Mouse (Mus musculus) heart, embryonic 14.5 days (tissue): ENCODE data around the gene Rhou. TPM values are rescaled to one million over a fixed set of nuclear protein-coding genes. Genes with fewer than 3 reads are reported as not detected.

Experiments used
- ATAC-seq: fragments of 200-750 bp; cut with Nextera tagmentation; 2 replicates; pipeline ENCODE4 v1.8.0; 2017; ENCODE audit warnings: low read depth, moderate TSS enrichment; ENCODE audit not compliant: insufficient number of reproducible peaks, insufficient read depth, low FRiP score
- H3K27ac ChIP-seq, 2 experiments: fragments of 200-500 bp in 1 of 2; fragments of 300-500 bp in 1 of 2; sonication (generic) in 1 of 2; replicated peaks in 1 of 2; 2 replicates each; pipeline ENCODE4 v1.5.1; 2012 to 2014; ENCODE audit warnings: low read depth in 2 of 2, low read length in 2 of 2, control low read depth in 1 of 2, mild to moderate bottlenecking in 1 of 2, mixed read lengths in 1 of 2; ENCODE audit not compliant: control insufficient read depth in 1 of 2, insufficient read depth in 1 of 2
- H3K27me3 ChIP-seq: fragments of 300-500 bp; sonication (generic); 2 replicates; pipeline ENCODE4 v1.6.1; 2014; ENCODE audit warnings: mild to moderate bottlenecking, low read length, control low read depth; ENCODE audit not compliant: control insufficient read depth, insufficient read depth
- H3K36me3 ChIP-seq: fragments of 300-500 bp; sonication (generic); 2 replicates; pipeline ENCODE4 v1.6.1; 2014; ENCODE audit warnings: mild to moderate bottlenecking, control low read depth, low read length, mixed read lengths; ENCODE audit not compliant: control insufficient read depth, insufficient read depth
- H3K4me1 ChIP-seq, 2 experiments: fragments of 200-500 bp in 1 of 2; fragments of 300-500 bp in 1 of 2; sonication (generic) in 1 of 2; 2 replicates each; pipeline ENCODE4 v1.6.1; 2012 to 2014; ENCODE audit warnings: low read length in 2 of 2, control low read depth in 1 of 2, mixed read lengths in 1 of 2; ENCODE audit not compliant: control insufficient read depth in 2 of 2, insufficient read depth in 2 of 2
- H3K4me2 ChIP-seq: fragments of 300-500 bp; sonication (generic); 2 replicates; pipeline ENCODE4 v1.6.1; 2014; ENCODE audit warnings: mild to moderate bottlenecking, low read length
- H3K4me3 ChIP-seq, 2 experiments: fragments of 200-500 bp in 1 of 2; fragments of 300-500 bp in 1 of 2; sonication (generic) in 1 of 2; 2 replicates each; pipeline ENCODE4 v1.5.1; 2012 to 2014; ENCODE audit warnings: low read length in 2 of 2, mild to moderate bottlenecking in 2 of 2, control low read depth in 1 of 2, low read depth in 1 of 2, moderate library complexity in 1 of 2; ENCODE audit not compliant: control insufficient read depth in 1 of 2, insufficient read depth in 1 of 2
- H3K9ac ChIP-seq: fragments of 300-500 bp; sonication (generic); 2 replicates; pipeline ENCODE4 v1.6.1; 2014; ENCODE audit warnings: mild to moderate bottlenecking, low read length
- H3K9me3 ChIP-seq: fragments of 300-500 bp; sonication (generic); 2 replicates; pipeline ENCODE4 v1.6.1; 2016; ENCODE audit warnings: low read length, control low read depth; ENCODE audit not compliant: control insufficient read depth
- WGBS: fragments of 180-500 bp; shearing (Covaris S2); extraction: QIAGEN DNeasy Blood & Tissue Kit; methylation state at CpG from one replicate; pipeline ENCODE4 v1.1.7; 2014; 5-methylcytosine and 5-hydroxymethylcytosine counted together
- polyA plus RNA-seq: library from polyadenylated mRNA; unstranded; fragments of >200 nt; fragmentation: Nextera tagmentation; extraction: Ambion mirVana; gene quantifications from 2 replicates; pipeline ENCODE4 v1.2.1, GENCODE M21; 2014

Gene Rhou
- polyA plus RNA-seq, 1 experiment from 2014 or later = 10.0 TPM

DNA sequence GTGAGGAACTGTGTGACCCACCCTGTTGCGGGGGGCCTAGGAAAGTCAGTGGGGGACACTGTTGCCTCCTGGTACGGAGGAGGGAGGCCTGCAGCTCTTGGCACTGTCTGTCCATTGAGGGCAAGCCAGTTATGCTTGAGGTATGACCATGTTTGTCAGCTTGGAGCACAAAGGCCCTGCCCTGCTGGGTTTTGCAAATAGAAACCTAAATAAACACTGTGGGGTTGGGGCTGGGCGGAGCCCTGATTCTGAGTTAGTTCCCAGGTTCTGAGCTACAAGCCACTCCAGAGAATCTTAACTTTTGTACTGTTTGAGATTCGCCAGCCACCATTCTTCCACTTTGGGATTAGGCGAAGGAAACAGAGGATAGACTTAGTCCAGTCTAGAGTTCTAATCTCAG, 56.6 kb downstream of the Rhou start:
- no peak overlapping the region for H3K4me3 ChIP-seq
- H3K36me3 ChIP-seq = no peaks in the 10 kb centered on the region
- H3K4me2 ChIP-seq = no peak overlapping the region
- H3K4me1 ChIP-seq = peaks cover 3 to 5% of the 10 kb centered on the region in 2 experiments; a peak in 1 of 4 replicates
- H3K9me3 ChIP-seq = no peaks in the 10 kb centered on the region
- H3K27ac ChIP-seq = no peak overlapping the region
- no peaks in the 10 kb centered on the region for H3K27me3 ChIP-seq
- no peak for ATAC-seq
- H3K9ac ChIP-seq = no peak overlapping the region
- 89% methylated on average over 5 of the region's 5 CpGs for WGBS

Other genes starting within 250 kb of the Rhou start
- gene Mc1r, start 246.8 kb upstream of the Rhou start, polyA plus RNA-seq = 0.07 TPM in 1 of 2 replicates, not detected in the other
- gene Tubb3, start 242.5 kb upstream of the Rhou start, polyA plus RNA-seq = 1.5 and 6.1 TPM in 2 replicates
- gene Def8, start 230.4 kb upstream of the Rhou start, polyA plus RNA-seq = 31.7 and 32.4 TPM in 2 replicates
- 27.0 and 29.9 TPM in 2 replicates for gene Afg3l1, start 176.0 kb upstream of the Rhou start, polyA plus RNA-seq
- 1.0 and 1.1 TPM in 2 replicates for gene Dbndd1, start 138.5 kb upstream of the Rhou start, polyA plus RNA-seq
- 13.6 and 13.9 TPM in 2 replicates for gene Gas8, start 135.1 kb upstream of the Rhou start, polyA plus RNA-seq
- gene Rab4a, start 152.1 kb downstream of the Rhou start, polyA plus RNA-seq = 31.7 and 34.7 TPM in 2 replicates
- gene Ccsap, start 206.3 kb downstream of the Rhou start, polyA plus RNA-seq = 2.9 and 3.7 TPM in 2 replicates
- 236 and 241 TPM in 2 replicates for gene Acta1, start 240.8 kb downstream of the Rhou start, polyA plus RNA-seq